Mouse (Mus musculus): ENCODE results near the gene Patz1. TPM values are rescaled to one million over a fixed set of nuclear protein-coding genes. Genes with fewer than 3 reads are reported as not detected.

Gene Patz1
- polyA plus RNA-seq, 1 experiment from 2014 or later = 49.1 TPM

DNA sequence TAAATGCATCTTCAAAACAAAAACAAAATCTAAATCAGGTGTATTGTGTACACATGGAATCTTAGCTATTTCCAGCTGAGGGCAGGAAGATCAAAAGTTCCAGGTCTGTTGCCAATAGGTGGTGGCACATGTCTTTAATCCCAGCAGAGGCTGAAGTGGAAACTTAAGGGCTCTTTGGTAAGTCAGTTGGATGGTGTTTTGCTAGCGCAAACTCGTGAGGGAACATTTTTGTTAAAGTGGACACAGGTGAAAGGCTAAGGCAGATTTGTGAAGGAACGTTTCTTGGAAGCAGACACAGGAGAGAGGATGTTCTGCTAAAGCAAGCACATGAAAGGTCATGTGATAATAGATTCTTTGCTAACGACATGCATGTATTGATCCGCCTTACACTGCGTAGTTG, 5.0 kb upstream of the Patz1 start:
- H3K27me3 ChIP-seq (ENCODE audit: insufficient read depth, poor library complexity, severe bottlenecking) = no peaks in the 10 kb centered on the region
- no peak overlapping the region for H3K27ac ChIP-seq
- H3K4me1 ChIP-seq = peaks cover 8% of the 10 kb centered on the region
- 0 out of 2 replicates have a peak, but pooled peaks cover 2% of the 10 kb centered on the region for H3K36me3 ChIP-seq
- 92% methylated on average over 6 of the region's 6 CpGs for WGBS
- peaks cover 14% of the 10 kb centered on the region for H3K9me3 ChIP-seq
- no peak for DNase-seq (ENCODE audit: low spot score)
- no peak overlapping the region for H3K4me3 ChIP-seq

DNA sequence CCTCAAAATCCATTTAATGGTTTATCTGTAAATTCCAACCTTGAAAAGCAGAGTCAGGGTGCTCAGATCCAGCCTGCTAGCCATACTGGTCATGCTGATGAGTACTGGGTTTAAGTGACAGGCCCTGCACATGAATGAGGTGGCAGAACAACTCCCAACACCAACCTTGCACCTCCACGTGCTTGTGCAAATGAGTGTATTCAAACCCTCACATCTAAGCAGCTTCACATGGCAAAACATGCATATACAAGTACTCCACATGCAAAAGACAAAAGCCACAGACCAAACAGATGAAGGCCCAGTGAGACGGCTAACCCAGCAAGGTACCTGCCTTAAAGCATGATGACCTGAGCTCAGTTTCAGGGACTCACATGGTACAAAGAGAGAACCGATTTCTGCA, 2.7 kb upstream of the Patz1 start:
- peaks cover 12% of the 10 kb centered on the region for H3K9me3 ChIP-seq
- no peak overlapping the region for H3K27ac ChIP-seq
- no peaks in the 10 kb centered on the region for H3K27me3 ChIP-seq (ENCODE audit: insufficient read depth, poor library complexity, severe bottlenecking)
- H3K36me3 ChIP-seq = 0 out of 2 replicates have a peak, but pooled peaks cover 3% of the 10 kb centered on the region
- H3K4me3 ChIP-seq = no peak overlapping the region
- WGBS = 83% methylated on average over 3 of the region's 3 CpGs
- peaks cover 8% of the 10 kb centered on the region for H3K4me1 ChIP-seq
- DNase-seq (ENCODE audit: low spot score) = no peak

DNA sequence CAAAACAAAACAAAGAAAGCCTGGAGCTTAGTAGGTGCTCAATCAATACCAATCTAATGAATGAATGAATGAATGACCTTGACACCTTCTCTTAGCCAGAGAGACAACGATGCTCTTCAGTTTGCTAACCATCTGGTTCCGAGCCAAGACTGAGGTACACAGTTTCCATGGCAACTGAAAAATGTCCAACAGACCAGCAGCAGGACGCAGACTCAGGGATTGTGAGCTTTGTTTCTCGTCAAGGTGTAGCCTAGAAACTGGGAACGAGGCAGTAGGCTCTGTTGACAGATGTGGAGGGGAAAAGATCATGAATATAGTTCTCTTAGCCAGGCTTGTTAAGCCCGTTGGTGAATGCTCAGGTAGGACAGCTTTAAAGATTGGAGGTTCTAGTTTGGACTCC, 1.5 kb upstream of the Patz1 start:
- Histone ChIP-seq H3K27ac (no peak overlapping the region), H3K27me3 (ENCODE audit: insufficient read depth, poor library complexity, severe bottlenecking) (no peaks in the 10 kb centered on the region), H3K4me1 (peaks cover 15% of the 10 kb centered on the region), H3K4me3 (no peak overlapping the region), H3K9me3 (peaks cover 2% of the 10 kb centered on the region; the same call in 1 of the 2 replicates), H3K36me3 (0 out of 2 replicates have a peak, but pooled peaks cover 6% of the 10 kb centered on the region)
- WGBS = 72% methylated on average over 6 of the region's 6 CpGs
- no peak for DNase-seq (ENCODE audit: low spot score)

DNA sequence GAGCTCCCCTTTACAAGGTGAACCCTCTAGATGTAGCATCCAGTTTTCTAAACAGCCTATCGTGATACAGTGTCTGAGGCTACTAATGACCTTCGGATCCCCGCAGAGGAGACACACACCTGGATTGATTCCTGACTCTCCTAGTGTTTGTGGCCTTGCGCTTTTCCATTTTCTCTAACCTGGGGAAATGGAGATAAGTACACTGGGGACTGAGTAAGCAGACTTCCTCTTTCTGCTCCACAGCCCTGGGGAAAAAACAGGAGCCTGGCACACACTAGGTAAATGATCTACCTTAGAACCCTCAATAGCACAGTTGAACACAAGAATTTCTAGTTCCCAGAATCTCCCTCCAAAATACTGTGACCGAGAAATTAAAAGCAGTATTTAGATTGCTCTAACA, 753 bp upstream of the Patz1 start:
- Histone ChIP-seq H3K27me3 (ENCODE audit: insufficient read depth, poor library complexity, severe bottlenecking) (no peaks in the 10 kb centered on the region), H3K4me1 (peaks cover 23% of the 10 kb centered on the region), H3K9me3 (no peaks in the 10 kb centered on the region), H3K36me3 (peaks cover 9% of the 10 kb centered on the region; the same call in 1 of the 2 replicates), H3K4me3 (peak overlapping the region; percentile 90), H3K27ac (peak overlapping the region; percentile 100)
- DNase-seq (ENCODE audit: low spot score) = no peak
- 58% methylated on average over 5 of the region's 5 CpGs for WGBS

DNA sequence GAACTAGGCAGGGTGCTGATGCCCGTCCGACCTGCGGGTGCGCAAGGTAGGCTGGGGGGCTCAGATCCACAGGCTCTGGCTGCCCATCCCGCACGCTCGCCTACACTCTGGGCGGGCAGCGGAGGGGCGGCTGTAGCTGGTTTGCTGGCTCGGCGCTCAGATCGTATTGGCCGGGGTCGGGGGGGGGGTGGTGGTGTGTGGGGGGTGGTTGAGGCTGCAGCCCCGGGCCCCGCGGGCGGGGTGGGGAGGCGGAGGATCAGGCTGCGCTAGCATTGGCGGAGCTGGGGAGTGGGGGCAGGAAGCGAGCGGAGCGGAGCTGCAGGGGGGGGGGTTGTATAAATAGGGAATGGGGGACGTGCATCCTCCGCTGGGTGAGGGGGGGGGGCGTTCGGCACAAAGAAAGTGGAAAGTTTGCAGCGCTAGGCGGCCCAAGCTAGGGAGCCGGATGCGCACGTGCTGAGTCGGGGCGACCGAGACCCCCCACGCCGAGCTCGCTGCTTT, 678 bp downstream of the Patz1 start:
- Histone ChIP-seq H3K36me3 (peaks cover 23% of the 10 kb centered on the region), H3K4me1 (peaks cover 38% of the 10 kb centered on the region), H3K9me3 (no peaks in the 10 kb centered on the region), H3K27ac (peak overlapping the region; percentile 100), H3K27me3 (ENCODE audit: insufficient read depth, poor library complexity, severe bottlenecking) (no peaks in the 10 kb centered on the region), H3K4me3 (peak overlapping the region; percentile 90)
- DNase-seq (ENCODE audit: low spot score) = peak; percentile 95
- under 1% methylated on average over 32 of the region's 40 CpGs for WGBS

GRCm38 (mm10) chr11:3289803-3290639, 1.3 kb downstream of the Patz1 start:
- 1% methylated on average over 79 of the region's 92 CpGs for WGBS

GRCm38 (mm10) chr11:3290640-3291310, 2.1 kb downstream of the Patz1 start:
- Histone ChIP-seq H3K27ac (peak overlapping the region; percentile 100), H3K27me3 (ENCODE audit: insufficient read depth, poor library complexity, severe bottlenecking) (no peaks in the 10 kb centered on the region), H3K4me3 (peak overlapping the region; percentile 90), H3K36me3 (peaks cover 37% of the 10 kb centered on the region), H3K4me1 (peaks cover 49% of the 10 kb centered on the region), H3K9me3 (no peaks in the 10 kb centered on the region)
- no peak for DNase-seq (ENCODE audit: low spot score)
- WGBS = under 1% methylated on average over 50 of the region's 50 CpGs

More at GRCm38 (mm10) chr11:3289803-3290639, 1.3 kb downstream of the Patz1 start:
- Histone ChIP-seq H3K27me3 (ENCODE audit: insufficient read depth, poor library complexity, severe bottlenecking) (no peaks in the 10 kb centered on the region), H3K36me3 (peaks cover 30% of the 10 kb centered on the region), H3K4me1 (peaks cover 44% of the 10 kb centered on the region), H3K9me3 (no peaks in the 10 kb centered on the region), H3K4me3 (peak overlapping the region; percentile 90), H3K27ac (peak overlapping the region; percentile 100)
- DNase-seq (ENCODE audit: low spot score) = peak; percentile 91

GRCm38 (mm10) chr11:3291311-3292061, 2.8 kb downstream of the Patz1 start:
- H3K27me3 ChIP-seq (ENCODE audit: insufficient read depth, poor library complexity, severe bottlenecking) = no peaks in the 10 kb centered on the region
- peak; percentile 84 for DNase-seq (ENCODE audit: low spot score)
- H3K27ac ChIP-seq = peak overlapping the region; percentile 100
- peak overlapping the region; percentile 90 for H3K4me3 ChIP-seq
- H3K9me3 ChIP-seq = no peaks in the 10 kb centered on the region
- H3K36me3 ChIP-seq = peaks cover 44% of the 10 kb centered on the region
- WGBS = 2% methylated on average over 26 of the region's 26 CpGs
- H3K4me1 ChIP-seq = peaks cover 53% of the 10 kb centered on the region

DNA sequence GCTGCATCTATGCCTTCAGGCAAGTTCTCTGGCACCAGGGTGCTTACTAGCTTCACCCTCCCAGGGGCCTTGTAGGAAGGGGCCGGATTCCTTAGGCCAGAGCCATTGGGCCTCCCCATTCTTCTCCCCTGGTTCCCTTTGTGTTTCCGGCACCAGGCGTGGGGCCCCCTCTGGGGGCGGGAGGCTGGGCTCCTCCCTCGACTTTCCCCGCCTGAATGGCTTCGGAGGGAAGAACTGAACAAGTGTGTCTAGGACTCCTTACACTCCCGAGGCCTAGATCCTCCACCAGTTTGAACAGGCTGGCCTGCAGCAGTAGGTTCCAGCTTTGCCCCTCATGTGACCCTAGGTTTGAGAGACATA, 3.4 kb downstream of the Patz1 start:
- H3K36me3 ChIP-seq = peaks cover 49% of the 10 kb centered on the region

GRCm38 (mm10) chr11:3292711-3293249, 4.1 kb downstream of the Patz1 start:
- WGBS = 0% methylated on average over 8 of the region's 8 CpGs
- H3K4me1 ChIP-seq = peaks cover 51% of the 10 kb centered on the region

More for the DNA sequence above, 3.4 kb downstream of the Patz1 start:
- WGBS = 0% methylated on average over 8 of the region's 8 CpGs
- Histone ChIP-seq H3K4me3 (peak overlapping the region; percentile 90), H3K4me1 (peaks cover 53% of the 10 kb centered on the region), H3K27me3 (ENCODE audit: insufficient read depth, poor library complexity, severe bottlenecking) (no peaks in the 10 kb centered on the region), H3K9me3 (no peaks in the 10 kb centered on the region), H3K27ac (peak overlapping the region; percentile 100)
- peak; percentile 90 for DNase-seq (ENCODE audit: low spot score)

GRCm38 (mm10) chr11:3293361-3293760, 4.7 kb downstream of the Patz1 start:
- Histone ChIP-seq H3K4me1 (peaks cover 45% of the 10 kb centered on the region), H3K4me3 (peak overlapping the region; percentile 90), H3K36me3 (peaks cover 63% of the 10 kb centered on the region), H3K27me3 (ENCODE audit: insufficient read depth, poor library complexity, severe bottlenecking) (no peaks in the 10 kb centered on the region), H3K27ac (peak overlapping the region; percentile 100), H3K9me3 (no peaks in the 10 kb centered on the region)
- no peak for DNase-seq (ENCODE audit: low spot score)
- 72% methylated on average over 4 of the region's 4 CpGs for WGBS

More at GRCm38 (mm10) chr11:3292711-3293249, 4.1 kb downstream of the Patz1 start:
- DNase-seq (ENCODE audit: low spot score) = no peak
- no peaks in the 10 kb centered on the region for H3K27me3 ChIP-seq (ENCODE audit: insufficient read depth, poor library complexity, severe bottlenecking)
- H3K27ac ChIP-seq = peak overlapping the region; percentile 100
- peaks cover 57% of the 10 kb centered on the region for H3K36me3 ChIP-seq
- no peaks in the 10 kb centered on the region for H3K9me3 ChIP-seq
- peak overlapping the region; percentile 90 for H3K4me3 ChIP-seq

DNA sequence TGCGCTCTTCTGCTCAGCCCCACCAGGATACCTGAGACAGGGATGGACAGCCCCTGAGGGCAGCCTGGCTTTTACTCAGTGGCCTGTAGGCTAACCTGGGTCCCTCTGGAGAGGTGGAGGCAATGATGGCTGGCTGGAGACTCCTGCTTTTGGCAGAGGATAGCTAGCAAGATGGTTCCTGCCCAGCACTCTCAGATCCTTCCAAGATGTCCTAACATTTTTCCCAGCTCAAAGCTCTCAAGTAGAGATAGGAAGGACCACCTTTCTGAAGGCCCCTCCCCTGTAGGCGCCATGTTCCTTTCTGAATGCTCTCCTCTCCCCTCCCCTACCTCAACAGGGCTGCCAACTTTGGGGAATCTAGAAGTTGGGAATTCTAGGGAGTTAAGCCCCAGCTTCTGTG, 6.0 kb downstream of the Patz1 start:
- Histone ChIP-seq H3K4me1 (peaks cover 45% of the 10 kb centered on the region), H3K4me3 (0 out of 2 replicates have a peak overlapping the region, but pooled peaks have one; percentile 3), H3K36me3 (peaks cover 75% of the 10 kb centered on the region), H3K27ac (no peak overlapping the region), H3K9me3 (no peaks in the 10 kb centered on the region), H3K27me3 (ENCODE audit: insufficient read depth, poor library complexity, severe bottlenecking) (no peaks in the 10 kb centered on the region)
- DNase-seq (ENCODE audit: low spot score) = no peak
- 86% methylated on average over 2 of the region's 2 CpGs for WGBS
